Mouse (Mus musculus): ENCODE measurements around the gene Gm20219.

The Gm20219 gene

DNA sequence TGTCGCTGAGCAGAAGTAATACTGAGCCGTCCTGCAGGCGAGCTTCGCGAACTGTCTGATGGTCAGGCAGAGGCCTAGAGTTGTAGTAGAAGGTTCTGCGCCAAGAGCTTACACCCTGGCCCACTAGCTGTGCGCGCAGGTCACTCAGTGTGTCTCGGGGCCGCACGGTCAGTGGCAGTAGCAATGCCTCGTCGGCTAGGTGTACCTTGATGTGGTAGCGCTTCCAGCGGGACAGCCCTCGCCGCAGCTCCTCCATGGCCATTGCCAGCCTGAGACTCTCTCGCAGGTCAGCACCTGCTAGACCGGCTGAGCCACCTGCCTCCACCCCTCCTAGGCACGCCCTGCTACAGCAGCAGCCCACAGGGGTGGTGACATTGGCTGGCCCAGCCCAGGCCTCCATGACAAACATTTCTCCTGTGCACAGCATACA is at the start of gene Gm20219:
Gene Gm20219 (minus strand): TSS at position 266 of the 430 bp plus-strand sequence.
- no peak for DNase-seq

DNA sequence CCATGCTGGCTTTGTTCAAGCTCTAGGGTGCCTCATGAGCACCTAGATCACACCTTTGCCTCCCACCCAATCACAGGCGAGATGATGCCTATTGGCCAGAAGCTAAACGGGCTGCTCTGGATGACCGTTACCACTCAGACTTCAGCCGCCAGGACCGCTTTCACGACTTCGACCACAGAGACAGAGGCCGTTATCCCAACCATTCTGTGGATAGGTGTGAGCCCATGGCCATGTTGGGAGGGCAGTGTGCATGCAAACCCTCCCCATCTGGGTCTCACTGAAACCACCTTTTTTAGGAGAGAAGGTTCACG is 49.8 kb upstream of the Gm20219 start:
- no peak for DNase-seq

DNA sequence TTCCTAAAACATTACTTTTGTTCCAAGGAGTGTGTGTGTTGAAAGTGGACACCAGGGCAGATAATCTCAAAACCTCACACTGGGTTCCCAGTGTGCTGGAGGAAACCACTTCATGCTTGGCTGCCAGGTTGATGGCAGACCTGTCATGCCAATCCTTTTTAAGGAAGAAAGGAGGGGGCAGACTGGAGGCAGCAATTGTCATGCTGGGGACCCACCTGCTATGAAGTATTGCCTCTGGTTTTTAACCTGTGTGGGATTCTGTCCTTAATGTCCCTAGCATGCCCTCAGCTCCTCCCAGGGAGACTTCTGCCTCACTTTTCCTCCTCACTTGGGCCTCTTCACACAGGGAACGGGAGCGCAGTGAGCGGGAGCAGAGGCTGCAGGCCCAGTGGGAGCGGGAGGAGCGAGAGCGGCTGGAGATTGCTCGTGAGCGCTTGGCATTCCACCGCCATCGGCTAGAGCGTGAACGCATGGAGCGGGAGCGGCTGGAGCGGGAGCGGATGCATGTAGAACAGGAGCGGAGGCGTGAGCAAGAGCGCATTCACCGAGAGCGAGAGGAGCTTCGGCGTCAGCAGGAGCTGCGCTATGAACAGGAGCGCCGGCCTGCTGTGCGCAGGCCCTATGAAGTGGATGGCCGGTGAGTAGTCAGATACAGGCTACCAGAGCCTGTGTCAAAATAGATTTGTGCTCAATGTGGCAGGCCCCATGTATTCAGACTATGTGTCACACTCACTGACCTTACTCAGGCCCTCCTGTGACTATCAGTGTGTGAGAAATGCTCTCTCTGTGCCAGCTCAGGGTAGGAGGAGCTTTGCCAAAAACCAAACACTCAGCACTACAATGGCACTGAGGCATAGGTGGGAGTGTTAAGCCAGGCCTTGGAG is 49.2 kb upstream of the Gm20219 start:
- DNase-seq, result no peak

DNA sequence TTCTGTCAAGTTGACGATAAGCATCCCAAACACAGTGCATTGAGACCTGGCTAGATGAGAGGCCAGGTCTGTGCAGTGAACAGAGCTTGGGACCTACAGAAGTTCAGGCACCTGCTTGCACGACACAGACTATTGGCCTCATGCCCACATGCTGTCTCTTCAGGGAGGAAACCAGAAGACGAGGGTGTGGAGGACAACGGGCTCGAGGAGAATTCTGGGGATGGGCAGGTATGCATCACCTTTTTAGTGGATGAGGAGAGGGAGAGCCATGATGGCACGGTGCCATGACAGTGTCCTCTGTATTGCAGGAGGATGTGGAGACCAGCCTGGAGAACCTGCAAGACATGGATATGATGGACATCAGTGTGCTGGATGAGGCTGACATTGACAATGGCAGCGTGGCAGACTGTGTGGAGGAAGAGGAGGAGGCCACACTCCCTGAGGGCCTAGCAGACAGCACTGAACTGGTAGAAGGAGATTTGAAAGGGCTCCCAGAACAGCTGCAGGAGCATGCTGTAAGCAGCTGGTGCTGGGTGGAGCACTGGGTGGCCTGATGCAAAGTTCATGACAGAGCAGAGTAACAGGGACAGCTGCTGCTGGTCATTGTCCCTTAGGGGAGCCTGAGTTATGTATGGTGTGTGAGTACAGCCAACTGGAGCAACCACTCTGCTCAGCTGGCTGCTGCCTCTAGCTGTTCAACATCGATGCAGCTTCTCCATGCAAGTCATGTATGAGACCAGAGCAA is 39.5 kb upstream of the Gm20219 start:
- no peak for DNase-seq

DNA sequence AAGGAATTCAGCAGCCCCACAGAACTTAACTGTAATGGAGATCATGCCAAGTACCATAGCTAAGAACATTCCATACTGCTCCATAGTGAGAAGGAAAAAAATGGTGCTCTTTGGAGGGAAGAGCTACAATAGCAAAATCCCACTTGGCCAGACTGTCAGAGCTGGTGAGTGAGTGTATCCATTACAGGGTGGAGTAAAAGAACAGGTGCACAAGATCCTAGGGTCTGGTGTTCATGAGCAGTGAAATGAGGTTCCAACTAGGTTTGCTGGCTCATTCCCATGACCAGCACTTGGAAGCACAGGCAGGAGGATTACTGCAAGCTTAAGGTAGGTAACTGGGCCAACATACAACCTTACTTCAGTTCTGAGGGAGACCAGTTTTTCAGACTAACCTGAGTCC is 38.4 kb upstream of the Gm20219 start:
- no peak for DNase-seq

DNA sequence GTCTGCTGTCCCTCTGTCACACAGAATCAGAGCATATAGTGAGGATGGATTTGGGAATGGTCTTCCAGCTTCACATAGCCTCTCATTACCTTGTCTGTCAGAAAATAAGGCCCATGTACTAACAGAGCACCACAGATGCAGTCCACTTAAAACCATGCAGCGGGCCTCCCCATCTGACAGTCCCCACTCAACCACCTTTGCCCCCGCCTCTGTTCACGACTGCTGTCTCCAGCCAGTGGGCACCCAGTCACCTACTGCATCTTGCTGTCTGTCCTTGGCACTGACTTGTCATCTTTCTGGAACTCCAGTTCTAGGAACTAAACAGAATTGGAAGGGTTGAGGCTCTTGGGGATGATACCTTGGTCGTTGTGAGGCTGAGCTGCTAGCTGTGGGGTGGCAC is 34.7 kb upstream of the Gm20219 start:
- no peak for DNase-seq

DNA sequence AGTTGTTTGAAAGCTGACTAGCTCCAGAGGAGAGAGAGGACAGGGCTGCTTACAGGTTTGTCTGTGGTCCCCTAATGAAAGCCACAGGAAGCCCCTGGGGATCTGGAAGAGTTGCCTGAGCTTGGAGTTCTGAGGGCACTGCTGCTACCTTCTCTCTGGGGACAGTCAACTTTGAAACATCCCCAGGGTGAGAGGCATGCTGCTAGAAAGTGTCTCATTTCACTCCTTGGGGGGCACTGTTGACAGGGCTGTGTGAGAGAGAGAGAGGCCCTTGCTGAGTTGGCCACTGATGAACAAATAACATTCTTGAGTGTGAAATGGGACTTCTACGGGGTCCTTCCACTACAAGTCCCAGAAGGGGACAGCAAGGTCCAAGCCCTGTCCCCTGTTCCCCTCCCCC is 33.6 kb upstream of the Gm20219 start:
- DNase-seq, result no peak

DNA sequence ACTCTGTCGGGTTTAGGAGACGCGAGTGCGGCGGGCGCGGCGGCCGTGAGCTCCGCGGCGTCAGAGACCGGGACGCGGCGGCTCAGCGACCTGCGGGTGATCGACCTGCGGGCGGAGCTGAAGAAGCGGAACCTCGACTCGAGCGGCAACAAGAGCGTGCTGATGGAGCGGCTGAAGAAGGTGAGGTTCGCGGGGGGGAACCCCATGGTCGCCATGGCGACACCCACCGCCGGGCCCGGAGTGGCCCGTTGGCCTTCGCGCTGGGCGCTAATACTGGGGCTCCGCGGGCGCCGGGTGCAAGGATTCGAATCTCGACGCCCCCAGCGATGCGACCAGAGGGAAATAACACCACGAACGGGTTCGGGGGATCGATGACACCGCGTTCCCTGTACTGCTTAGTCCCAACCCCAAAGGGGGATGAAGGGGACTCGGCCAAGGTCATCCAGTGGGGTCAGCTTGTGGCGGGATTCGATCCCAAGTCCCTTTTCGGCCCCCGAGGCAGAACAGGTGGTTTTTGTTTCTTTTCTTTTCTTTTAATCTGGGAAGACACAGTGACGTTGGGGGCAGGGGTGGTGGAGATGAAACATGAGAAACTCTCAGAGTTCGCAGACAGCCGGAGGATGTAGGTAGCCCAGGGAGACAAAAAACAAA is 31.1 kb upstream of the Gm20219 start:
- DNase-seq, result peak; percentile 51

DNA sequence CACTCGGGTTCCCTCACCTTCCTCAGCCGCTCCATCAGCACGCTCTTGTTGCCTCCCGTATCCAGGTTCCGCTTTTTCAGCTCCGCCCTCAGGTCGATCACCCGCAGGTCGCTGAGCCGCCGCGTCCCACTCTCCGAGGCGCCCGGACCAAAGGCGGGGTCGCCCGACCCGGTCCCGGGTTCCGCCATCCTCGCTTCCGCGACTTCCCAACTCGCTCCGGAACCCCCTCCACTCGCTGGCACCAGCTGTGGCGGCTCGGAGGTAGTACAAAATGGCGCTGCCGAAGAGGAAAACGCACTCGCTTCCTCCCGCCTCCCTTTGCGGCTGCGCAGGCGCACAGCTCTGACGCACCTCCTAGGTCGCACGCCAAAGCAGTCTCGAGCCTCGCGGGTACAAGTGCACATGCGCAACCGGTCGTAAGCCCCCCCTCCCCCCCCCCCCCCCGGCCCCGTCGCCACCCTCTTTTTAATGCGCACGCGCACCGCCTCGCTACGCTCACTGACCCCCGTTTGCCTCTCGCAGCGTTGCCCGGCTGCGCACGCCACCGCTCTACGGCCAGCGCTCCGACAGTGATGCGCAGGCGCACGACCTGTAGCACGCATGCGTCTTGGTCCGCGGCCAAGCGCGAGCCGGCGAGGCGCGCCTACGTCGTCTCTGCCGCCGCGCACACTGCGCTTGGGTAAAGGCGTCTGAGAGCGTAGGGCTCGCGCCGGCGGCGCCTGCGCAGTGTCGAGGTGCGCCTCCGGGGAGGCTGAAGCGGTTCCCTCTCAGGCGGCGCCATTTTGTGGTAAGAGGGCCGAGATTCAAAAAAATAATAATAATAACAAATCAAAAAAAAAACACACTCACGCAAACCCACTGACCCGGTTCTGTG is 30.3 kb upstream of the Gm20219 start, which contains the start of the genes Safb2 and Safb:
Gene Safb2 (minus strand): TSS at position 329 of the 874 bp plus-strand sequence.
Gene Safb (plus strand): TSS at position 569 of the 874 bp plus-strand sequence.
- DNase-seq, result peak; percentile 99

DNA sequence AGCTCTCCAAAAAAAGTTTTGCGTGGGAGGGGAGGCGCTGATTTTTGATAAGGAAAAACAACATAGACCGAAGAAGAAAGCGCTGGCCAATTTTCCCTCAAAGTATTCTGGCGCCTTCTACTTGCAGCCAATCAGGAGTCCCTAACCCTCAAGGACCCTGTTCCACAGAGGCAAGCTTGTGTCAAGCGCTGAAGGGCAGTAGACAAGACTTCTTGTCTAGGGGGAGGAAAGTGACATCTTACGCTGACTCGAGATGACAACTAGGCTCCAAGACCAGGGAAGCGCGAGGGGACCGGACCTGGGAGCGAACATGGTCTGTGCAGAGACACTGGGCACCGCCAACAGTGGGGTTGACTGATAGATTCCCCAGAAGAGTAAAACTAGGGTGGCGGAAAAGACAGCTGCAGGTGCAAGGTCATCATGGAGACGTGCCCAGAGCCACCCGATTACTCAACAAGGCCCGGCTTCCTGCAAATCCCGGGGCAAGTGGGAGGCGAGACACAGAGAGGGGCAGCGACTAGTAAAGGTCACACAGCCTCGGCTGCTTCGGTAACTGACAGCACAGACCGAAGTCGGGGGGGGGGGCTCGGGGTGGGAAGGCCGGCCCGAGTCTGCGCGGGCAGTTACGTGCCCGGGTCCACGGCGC is 29.5 kb upstream of the Gm20219 start:
- DNase-seq, result peak; percentile 66

DNA sequence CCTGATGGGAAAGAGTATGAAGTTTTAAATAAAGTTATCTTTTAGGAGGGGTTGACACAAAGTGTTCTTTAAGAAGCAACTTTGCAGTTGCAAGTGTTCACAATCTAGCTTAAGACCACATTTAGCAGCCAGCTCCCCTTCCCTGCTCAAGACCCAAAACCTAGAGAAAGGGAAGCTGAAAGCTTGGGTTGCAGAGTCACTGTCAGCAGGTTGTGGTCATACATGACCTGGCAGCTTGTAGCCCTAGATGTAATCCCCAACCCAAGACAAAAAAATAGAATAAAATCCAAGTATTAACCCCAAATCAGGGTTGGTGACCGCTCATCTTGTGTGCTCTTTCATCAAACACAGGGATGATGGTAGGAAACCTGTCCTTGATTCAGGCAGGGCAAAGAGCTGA is 28.9 kb upstream of the Gm20219 start:
- no peak for DNase-seq

DNA sequence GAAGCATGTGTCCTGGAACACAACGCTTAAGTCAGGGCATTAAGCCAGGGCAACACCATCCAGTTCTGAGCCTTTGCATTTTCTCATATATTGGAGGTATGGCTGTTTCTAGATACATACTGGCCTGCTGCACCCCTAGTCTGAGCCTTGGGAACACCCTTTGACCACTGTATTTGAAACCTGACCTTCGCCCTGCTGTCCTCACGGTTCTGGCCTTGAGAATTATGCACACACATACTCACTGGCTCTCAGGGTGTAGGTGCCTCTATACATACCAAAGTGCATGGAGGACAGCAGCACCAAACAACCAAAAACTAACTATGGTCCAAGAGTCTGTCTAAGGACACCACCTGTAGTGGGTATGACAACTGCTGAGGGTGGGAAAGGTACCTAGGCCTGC is 18.8 kb upstream of the Gm20219 start:
- DNase-seq, result no peak

DNA sequence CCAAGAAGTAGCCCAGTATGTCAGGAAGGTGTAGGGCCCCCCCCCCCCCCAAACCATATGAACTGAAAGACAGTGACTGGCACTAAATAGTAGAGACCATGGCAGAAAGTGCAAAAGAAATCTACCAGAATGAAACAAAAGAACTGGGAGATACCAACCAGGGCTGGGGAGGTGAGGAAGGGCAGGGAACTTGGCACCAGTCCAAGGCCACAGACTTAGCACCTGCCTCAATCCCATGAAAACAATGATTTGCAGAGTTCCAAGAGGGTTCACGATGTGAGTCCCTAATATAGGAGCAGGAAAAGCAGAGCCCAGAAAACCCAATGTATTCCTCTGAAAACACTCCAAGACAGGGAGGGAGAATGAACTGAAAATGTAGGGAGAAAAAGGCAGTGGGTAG is 18.0 kb upstream of the Gm20219 start:
- DNase-seq, result no peak

DNA sequence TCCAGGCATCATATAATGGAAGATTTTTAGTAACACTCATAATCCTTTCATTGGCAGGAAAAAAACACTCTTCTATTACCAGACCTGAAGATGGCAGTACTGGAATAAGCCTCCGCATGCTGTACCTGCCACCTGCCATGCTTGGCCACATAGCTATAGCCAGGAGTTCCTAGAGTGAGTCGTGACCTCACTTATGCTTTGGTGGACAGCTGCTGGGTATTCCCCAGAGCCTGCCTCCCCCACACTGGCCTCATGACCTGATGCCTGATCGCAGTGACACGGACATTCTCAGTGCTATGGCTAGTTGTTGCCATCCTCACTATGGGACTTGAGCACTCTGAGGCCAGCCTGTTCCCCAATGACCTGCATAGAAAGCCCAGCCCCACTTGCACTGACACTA is 16.1 kb upstream of the Gm20219 start:
- no peak for DNase-seq

DNA sequence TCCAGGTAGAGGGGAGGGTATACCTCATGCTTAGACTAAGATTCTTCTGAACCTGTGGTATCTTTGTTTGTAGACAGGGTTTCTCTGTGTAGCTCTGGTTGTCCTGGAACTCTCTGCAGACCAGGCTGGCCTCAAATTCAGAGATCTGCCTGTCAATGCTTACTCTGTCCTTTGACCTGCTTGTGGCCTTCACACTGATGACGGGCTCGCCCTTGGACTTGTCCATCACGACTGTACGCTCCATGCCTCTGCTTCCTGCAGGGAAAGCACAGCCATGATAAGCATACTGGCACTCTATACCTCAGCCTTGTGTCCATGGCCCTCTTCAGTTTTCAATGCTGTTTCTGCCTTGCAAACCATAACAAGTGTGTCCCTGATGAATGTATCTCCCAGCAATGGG is 13.2 kb upstream of the Gm20219 start:
- no peak for DNase-seq

DNA sequence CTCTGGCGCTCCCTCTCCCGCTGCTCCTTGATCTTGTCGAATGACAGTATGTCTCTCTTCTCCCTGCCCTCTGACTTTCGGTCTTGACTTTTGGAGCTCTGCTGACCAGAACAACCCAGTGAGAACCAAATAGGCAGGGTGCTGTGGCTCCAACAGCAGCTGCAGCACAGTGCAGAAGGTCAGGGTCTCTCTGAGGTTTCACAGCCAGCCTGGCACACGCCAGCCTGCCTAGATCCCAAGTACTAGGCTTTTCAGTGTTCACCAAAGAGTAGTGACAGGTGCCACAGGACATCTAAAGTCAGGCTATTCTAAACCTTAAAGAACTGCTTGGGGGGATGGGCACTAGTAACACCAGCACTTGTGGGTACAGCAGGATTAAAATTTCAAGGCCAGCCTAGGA is 12.7 kb upstream of the Gm20219 start:
- no peak for DNase-seq

DNA sequence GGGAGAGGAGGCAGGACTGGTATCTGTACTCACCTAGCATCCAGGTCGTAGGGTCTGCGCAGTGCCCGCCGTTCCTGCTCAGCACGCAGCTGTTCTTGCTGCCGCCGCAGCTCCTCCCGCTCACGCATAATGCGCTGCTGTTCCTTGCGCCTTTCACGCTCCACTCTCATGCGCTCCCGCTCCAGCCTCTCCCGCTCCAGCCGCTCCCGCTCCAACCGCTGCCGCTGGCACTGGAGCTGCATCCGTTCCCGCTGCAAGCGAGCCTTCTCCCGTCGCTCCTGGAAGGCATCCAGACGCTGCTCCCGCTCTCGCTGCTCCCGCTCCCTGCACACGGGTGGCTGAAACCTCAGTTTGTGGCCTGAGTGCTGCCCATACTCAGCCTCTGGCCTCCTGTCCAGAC is 12.1 kb upstream of the Gm20219 start:
- no peak for DNase-seq

DNA sequence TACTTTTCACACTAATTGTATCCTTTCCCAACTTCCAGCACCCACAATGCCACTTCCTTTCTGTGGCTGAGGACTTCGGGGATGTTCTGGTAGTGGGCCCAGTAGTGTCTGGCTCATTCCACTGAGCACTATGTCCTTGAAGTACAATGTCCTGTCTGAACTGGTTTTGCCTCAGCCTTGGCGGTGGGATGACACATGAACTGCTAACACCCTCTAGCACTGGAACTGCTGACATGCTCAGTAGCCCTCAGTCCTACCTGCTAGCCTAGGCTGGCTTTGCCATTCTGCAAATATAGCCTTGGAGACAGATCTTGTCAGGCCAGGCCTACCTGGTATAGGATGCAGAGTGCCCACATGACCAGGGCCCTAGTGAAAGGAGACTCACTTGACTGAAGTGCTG is 7.7 kb upstream of the Gm20219 start:
- no peak for DNase-seq

DNA sequence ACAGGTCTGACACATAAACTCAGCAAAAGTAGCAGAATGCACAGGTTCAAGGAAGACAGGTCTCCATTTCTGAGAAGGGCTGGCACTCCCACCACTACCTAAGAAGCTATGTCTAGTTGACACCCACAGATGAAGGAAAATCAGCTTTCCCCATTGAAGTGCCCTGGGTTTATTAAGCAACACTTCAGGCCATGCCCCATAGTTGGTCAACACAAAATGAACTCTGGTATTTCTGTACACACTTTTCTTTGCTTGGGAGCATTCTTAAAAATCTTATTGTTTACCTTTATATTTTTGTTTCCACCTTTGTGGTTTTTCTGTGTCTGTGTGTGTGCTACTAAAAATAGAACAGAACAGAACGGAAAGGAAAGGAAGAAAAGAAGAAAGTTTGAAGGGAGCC is 5.9 kb upstream of the Gm20219 start:
- no peak for DNase-seq

DNA sequence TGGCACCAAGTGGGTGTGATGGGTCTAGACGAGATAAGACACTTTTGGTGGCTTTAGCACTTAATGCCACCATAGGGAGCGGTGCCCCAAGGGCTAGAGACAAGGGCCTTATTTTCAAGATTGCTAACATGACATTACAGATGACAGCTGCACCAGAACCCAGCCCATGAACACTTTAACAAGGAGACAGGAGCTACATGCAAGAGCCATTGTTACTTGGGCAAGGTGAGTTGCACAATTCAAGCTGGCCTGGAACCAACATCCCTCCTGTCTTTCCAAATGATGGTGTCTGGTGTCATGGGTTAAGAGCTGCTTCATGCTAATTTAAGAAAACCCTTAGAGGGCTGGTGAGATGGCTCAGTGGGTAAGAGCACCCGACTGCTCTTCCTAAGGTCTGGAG is 5.2 kb upstream of the Gm20219 start:
- DNase-seq, result no peak

DNA sequence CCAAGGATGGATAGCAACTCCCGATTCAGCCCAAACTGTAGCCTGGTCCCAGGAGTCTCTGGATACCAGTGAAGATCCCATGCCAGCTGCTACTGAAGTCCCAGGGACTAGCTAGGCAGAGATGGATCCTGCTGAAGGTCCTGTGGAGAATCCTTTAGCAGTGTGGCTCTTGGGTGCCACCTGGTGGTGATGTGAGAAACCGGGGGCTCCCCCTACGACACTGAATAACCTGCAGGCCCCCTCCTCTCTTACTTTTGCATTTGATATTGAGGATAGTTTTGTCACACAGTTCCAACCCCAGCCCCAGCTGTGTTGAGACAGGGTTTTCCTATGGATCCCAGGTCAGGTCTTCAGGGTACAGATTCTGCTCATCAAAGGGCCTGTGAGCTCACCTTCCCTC is 4.3 kb upstream of the Gm20219 start:
- DNase-seq, result no peak

DNA sequence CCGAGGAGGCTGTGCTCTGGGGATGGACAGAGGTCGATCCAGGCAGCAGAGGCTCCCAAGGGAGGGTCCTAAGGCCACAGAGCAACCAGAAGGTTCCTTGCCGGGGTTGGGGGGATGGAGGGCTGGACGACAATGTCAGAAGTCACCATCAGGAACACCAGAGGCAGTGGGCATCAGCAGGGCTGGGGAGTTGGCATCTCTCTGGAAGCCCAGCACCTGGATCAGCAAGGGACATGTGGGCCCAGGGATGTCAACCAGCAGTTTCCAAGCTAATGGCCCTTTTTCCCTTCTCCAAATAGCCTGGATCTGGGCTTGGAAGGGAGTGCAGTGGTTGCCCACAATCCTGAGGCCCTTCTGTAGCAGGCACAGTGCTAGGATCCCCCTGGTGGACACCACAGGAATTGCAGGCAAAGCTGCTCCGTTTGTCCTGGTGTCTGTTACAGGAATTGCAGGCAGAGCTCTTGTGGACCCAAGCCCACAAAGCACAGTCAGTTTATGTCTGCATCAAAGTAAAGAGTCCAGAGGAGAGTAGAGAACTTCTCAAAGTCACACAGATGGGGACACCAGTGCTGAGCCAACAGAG is 1.3 kb downstream of the Gm20219 start:
- DNase-seq, result peak; percentile 70
